In genomic region chr17:34618999-34619398, GRCm38 (mm10) we compare ENCODE assay signal across 1 mouse cellular context.
A peak's percentile ranks its signal among the peaks of the same experiment; 100 is the strongest.
TF ChIP-seq lines count a peak whose summit lies in the region.

No protein-coding gene starts in this region.

TF ChIP-seq in CH12.LX, 34 proteins besides CTCF, POLR2A, EP300 and RAD21:
- TF ChIP-seq GABPA (IDR thresholded peaks at IDR 0.05; ENCODE audit: insufficient replicate concordance, low read depth, low read length): no peak
- TF ChIP-seq ZC3H11A (IDR thresholded peaks at IDR 0.05; ENCODE audit: low read depth, low read length): no peak
- no peak for TF ChIP-seq IRF4 (IDR thresholded peaks at IDR 0.05; ENCODE audit: low read depth, low read length)
- no peak for TF ChIP-seq MAX (IDR thresholded peaks at IDR 0.05; ENCODE audit: low read length)
- TF ChIP-seq SMC3 (IDR thresholded peaks at IDR 0.05; ENCODE audit: low read depth, low read length): peak; percentile 89
